Mouse (Mus musculus): ENCODE measurements around the gene Btf3.

Gene Btf3

DNA sequence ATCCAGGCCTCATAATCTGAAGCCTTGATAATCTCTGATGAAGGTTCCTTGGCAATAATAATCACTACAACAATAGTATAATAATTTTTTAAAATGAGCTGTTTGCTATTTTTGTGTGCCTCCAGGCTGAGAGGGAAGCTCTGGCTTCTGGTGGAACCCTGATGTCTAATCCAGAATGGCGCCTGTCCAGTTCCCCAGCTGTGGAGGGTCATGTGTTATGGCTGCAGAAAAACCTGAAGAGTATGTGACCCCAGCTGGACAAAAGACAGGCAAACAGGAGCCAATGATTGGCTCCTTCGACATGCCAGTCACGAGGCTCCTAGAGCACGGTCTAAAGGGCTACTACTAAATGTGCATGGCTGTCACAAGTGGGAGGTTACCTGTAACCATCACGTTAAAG is 23.7 kb upstream of the Btf3 start:
- in situ Hi-C loops (cut with MboI, MseI) = no loop called here

DNA sequence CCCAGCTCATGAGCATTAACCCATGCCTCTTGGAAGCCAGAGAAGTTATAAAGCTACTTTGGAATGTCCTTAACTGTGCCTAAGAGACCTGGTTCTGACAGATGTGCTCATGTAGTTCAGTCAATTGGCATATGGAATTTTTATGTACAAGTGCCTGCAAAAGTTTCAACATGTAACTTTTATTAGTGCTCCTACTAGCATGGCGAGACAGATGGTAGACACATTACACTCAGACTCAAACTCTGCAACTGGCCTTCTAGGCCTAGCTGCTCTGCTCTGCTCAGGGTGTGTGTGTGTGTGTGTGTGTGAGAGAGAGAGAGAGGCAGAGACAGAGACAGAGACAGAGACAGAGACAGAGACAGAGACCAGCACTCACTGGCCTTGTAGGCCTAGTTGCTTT is 19.4 kb upstream of the Btf3 start:
- in situ Hi-C loops (cut with MboI, MseI) = no loop called here

DNA sequence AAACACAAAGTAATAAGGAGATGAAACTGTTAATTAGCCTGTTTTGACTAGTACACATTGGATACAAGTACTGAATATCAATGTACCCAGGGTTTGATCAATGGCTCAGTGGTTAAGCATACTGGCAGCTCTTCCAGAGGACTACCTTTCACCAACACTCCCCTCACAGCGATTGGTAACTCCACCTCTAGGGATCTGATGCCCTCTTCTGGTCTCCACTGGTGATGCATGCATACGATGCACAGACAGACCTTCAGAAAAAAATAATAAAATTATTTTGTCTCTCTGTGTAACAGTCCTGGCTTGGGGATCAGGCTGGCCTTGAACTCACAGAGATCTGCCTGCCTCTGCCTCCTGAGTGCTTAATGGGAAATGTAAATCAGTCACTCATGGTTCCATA is 15.3 kb upstream of the Btf3 start:
- in situ Hi-C loops (cut with MboI, MseI) = no loop called here

DNA sequence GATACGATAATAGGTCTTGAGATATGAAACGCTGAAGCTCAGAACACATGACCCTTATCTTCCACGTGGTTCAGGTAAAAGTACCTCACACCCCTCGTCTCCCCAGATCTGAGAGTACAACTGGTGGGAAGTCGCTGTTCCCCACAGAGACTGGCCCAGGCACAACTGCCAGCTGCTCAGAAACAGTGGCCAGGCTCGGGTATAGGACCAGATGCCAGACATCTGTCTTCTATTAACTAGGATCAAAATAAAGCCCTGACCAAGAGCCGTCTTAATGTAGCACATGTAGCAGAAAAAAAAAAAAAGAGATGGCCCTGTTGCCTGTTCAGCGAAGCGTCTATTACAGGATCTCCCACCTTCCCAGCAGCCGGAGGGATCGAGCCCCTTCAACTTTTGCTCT is 8.2 kb upstream of the Btf3 start:
- in situ Hi-C loops (cut with MboI, MseI) = no loop called here

DNA sequence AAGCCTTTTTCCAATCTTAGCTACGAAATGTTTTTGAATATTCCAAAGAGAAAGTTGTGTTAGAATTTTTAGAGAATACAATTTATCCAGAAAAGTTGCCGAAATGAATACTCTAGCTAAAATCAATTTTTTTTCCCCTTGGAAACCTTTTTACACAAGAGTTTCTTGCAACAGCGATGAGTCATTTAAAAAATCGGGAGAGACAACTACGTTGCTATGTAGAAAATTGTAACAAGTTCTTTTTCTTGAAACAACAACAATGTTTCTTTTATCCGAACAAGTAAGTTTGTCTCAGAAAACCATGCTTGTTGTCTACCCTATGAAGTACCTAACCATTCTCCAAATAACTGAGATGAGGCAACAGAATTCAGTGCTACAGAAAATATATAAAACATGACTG is 1.1 kb upstream of the Btf3 start:
- in situ Hi-C loops (cut with MboI, MseI) = loop anchor here (10.0 kb wide), 1 partner anchor 883 kb away; no protein-coding TSS in a partner anchor

DNA sequence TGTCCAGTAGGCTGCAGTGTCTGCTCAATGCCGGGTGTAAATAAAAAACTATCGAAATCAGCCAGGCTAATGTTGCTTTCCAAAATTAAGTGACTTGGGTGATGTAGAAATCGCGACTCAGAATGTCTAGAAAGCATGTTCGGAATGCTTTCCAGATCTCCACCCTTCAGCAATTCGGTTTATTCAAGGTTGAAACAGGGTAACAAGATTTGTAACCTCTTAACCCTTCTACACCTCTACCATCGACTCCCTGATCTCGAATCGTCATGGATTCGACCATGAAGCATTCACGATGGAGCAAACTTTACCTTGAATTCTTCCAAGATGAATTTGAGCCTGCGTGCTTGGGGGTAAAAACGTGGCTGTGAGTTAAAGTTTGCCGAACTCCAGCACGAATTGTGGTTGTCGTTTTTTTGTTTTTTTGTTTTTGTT is 456 bp upstream of the Btf3 start:
- in situ Hi-C loops (cut with MboI, MseI) = loop anchor here (10.0 kb wide), 1 partner anchor 882 kb away; no protein-coding TSS in a partner anchor

DNA sequence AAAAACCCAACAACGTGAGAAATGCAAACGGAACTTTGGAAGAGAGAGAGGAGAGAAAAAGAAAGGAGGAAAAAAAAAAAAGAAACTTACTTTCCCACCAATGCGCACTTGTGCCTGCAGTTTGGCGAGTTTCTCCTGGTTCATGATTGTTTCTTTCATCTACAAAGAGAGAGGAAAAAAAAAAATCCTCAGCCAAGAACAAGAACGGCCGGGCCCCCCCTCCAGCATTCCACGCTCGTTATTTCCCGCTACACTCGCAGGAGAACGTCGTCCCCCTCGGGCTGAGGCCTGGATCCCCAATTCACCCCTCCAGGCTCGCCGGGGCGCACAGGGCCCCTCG is 696 bp downstream of the Btf3 start:
- in situ Hi-C loops (cut with MboI, MseI) = loop anchor here (10.0 kb wide), 1 partner anchor 881 kb away; no protein-coding TSS in a partner anchor

DNA sequence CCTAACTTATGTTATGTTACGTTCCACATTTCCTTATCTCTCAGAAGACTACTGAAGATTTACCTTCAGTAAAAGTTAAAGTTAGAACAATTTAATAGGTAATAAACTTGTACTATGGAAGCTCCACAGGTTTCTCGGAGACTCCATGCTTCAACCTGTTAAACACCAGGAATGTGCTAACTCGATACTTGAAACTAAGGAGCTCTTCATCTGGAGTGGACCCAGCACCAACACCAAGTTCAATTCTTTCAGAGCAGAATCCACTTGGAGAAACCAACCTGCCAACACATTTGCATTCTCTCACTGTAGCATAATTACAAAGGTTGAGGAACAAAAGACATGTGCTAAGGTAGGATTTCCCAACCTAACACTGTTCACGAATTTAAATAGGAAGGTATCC is 1.7 kb downstream of the Btf3 start:
- in situ Hi-C loops (cut with MboI, MseI) = loop anchor here (10.0 kb wide), 1 partner anchor 880 kb away; no protein-coding TSS in a partner anchor

DNA sequence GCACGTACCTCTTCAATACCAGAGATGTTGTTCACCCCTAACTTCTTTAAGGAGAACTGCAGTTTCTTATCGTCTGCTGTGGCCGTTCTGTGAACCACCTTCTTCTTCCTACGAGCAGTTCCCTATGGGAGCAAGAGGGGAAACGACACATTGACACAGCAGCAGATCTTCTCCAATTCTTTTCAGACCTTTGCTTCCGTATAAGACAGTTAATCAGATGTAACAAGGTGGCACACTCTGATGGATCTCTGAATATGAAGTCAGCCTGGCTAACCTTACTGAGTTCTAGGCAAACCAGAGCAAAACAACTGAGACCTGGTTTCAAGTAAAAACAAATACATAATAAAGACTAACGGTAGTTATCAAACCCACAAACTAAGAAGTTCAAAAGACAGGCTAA is 3.2 kb downstream of the Btf3 start:
- in situ Hi-C loops (cut with MboI, MseI) = loop anchor here (10.0 kb wide), 1 partner anchor 879 kb away; no protein-coding TSS in a partner anchor

DNA sequence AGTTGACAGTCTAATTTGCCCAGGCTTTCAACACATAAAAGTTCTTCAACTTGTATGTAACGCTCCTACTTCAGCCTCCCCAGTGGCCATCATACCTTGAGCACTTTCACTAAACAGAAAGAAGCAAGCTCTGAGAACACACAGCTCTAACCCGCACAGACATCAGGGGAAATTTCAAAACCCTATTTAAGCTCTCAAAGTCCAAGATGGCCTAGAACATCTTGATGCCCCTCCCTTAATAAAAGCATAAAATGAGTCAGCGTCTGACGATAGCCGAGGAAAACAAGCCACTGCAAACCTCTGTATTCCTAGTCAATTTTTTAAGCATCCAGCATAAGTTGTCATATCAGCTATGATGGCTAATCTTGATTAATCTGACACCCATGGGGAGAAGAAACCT is 5.2 kb downstream of the Btf3 start:
- in situ Hi-C loops (cut with MboI, MseI) = loop anchor here (10.0 kb wide), 1 partner anchor 877 kb away; no protein-coding TSS in a partner anchor

DNA sequence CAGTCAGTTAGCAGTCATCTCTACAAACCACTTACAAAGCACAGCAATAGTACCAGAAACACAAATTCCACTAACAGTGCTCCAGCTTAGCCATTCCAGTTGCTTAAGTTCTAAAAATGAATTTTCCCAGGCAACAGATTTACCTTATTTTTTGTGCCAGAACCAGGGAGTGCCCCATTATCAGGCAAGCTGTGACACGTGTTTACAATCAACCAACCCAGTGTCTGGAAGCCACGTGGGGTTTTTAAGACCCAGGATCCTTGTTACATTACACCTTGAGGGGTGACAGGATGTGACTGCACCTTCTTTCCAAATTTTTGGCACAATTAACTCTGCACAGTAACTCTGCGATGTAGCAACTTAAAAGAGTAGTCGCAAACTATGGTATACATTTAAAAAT is 8.1 kb downstream of the Btf3 start:
- in situ Hi-C loops (cut with MboI, MseI) = no loop called here

DNA sequence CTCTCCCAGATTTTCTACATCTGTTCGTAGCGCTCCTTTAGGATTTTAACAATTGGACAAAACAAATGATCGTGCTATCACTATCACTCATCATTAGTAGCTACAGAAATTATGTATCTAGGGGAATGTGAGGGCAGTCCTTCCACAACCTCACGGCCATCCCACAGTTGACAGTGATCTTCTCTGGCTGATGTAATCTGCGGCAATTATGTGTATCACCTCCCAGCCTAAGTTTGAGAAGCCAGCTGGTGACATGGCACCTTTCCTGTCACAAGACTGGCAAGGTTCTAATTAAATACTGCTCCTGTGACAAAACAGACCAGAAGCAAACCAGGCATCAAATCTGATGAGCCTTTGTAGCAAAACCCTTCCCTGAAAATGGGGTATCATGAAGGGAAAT is 8.8 kb downstream of the Btf3 start:
- in situ Hi-C loops (cut with MboI, MseI) = no loop called here

DNA sequence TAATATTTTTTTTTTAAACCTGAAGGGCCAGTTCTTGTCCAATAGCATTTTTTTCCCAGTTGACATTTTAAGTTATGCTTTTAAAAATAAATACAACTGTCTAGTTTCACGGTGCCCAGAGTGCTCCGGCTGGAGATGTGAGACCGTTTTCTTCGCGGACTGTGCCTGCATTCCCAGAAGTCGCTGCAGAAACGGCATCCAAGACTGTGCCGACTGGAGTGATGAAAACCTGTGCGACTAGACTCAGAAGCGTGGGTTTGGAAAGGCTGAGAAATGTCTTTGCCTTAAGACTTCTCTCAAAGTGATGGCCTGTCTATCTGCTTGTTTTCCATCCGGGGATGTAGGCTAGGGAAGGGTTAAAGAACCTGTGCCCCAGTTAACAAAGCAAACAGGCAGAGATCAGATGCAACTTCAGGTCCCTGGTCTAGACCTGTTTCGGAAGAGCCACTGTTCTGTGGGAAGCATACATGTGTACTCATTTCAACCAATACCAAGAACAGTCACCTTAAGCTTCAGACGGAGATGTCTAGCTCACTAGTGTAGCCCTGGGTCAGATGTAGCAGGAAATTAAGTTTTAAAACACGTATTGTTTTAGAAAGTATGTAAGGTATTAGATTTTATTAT is 9.8 kb downstream of the Btf3 start:
- in situ Hi-C loops (cut with MboI, MseI) = no loop called here

DNA sequence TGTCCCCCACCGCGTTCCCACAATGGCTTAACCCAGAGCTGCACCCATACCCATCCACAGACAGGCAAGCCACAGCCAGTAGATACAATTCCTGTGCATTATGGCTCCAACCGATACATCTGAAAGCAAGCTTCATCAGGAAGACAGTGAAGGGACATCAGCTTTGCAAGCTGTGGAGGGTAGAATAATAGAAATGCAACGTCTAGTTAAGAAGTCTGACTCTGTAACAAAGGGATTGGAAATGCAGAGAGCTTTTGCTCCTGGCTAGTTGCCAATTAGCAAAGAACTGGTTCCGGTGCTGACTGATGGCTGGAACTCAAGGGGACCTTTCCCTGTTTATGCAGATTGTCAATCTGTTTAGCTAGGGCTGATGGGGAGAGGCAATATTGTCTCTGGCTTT is 10.4 kb downstream of the Btf3 start:
- in situ Hi-C loops (cut with MboI, MseI) = no loop called here

DNA sequence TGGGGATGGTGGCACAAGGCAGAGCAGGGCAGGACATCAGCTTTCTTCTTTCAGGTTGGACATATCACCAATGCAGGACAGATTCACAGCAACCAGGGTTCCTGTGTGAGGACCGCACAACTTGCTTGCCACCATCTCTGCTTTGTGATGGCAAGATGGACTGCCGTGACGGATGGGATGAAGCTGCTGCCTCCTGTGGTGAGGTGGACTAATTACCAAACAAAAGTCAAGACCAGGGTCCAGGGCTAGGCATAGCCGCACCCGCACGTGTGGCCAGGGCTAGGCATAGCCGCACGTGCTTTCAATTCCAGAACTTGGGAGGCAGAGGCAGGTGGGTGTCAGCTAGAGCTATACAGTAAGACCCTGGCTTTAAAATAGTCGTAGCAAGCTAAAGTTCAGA is 11.5 kb downstream of the Btf3 start:
- in situ Hi-C loops (cut with MboI, MseI) = no loop called here

DNA sequence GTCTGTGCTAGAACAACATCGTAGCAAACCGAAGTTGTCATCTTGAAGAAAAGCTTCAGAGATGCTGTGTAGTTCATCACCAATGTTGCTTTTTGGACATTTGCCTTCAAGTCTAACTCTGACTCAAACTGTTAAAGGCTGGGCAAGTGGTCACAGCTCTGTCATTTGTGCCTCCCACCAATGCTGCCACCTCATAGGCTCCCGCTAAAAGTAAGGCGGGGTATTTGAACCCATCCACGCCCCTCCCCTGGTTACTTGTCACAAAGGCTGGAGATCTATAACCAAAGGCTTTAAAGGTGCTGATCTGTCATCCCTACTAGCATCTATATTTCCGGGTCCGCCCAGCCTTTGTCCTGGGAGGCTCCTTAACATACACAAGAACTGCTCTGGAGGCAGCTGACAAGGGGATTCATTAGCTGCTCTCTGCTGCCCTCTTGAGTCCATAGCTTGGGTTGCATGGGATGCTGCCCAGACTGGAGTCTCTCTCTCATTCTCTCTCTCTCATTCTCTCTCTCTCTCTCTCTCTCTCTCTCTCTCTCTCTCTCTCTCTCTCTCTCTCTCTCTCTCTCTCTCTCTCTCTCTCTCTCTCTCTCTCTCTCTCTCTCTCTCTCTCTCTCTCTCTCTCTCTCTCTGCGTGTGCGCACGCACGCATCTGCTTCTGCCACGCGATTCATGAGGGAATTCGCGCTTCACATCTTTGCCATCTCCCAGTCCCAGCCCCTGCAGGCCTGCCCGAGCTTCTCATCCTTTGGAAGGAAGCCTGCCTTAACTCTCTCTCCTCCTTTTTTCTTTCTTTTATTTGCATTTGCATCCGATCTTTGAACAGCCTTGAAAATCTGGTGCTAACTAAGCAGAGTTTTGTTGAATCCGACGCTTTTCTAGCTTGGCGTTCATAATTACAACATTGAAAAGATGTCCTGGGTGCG is 17.7 kb downstream of the Btf3 start:
- in situ Hi-C loops (cut with MboI, MseI) = no loop called here

DNA sequence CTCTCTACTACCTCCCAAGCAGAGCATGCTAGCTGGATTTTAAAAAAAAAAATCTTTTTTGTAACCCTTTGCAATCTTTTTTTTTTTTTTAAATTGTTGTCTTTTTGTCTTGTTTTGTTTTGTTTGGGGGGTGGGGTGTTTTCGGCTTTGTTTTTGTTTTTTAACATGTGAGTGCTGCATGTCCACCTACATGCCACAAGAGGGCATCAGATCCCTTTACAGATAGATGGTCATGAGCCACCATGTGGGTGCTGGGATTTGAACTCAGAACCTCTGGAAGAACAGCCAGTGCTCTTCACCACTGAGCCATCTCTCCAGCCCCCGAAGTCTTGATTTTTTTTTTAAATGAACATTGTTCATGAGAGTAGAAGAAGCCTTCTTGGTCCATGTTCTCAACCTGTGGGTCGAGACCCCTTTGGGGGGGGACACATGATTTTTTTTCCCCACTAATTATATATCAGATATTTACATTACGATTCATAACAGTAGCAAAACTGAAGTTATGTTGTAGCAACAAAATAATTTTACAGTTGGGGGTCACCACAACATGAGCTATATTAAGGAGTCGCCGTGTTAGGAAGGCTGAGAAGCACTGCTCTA is 18.8 kb downstream of the Btf3 start:
- in situ Hi-C loops (cut with MboI, MseI) = no loop called here

DNA sequence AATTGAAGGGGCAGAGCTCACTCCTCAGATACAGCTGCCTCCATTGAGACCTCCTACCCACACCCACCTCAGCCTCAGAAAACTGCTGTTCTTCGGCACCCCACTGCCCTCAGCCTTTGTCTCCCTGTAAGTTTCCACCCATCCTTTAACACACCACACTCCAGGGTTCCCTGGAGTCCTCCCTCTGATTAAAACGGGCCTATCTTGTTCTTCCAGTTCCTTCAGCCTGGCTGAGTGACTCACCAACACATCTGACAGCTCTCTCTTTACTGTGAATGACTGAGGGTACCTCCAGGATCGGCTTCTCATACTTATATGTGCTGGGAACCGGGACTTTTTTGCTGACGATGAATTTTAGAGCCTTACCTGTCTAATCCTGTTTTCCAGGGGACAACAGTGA is 20.7 kb downstream of the Btf3 start:
- in situ Hi-C loops (cut with MboI, MseI) = no loop called here

DNA sequence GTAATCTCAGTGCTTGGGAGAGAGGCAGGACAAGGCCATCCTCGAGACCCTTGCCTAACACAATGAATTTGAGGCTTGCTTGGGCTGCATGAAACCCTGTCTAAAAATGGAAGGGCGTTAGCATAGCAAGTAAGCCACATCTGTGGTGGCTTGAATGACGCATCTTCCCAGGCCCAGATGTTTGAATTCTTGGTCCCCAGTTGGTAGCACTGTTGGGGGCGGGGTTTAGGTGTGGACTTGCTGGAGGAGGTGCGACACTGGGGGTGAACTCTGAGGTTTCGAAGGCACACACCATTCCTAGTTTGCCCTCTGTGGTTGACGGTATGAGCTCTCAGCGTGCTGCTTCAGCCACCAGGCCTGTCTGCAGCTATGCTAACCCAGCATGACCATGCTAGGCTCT is 25.1 kb downstream of the Btf3 start:
- in situ Hi-C loops (cut with MboI, MseI) = no loop called here

DNA sequence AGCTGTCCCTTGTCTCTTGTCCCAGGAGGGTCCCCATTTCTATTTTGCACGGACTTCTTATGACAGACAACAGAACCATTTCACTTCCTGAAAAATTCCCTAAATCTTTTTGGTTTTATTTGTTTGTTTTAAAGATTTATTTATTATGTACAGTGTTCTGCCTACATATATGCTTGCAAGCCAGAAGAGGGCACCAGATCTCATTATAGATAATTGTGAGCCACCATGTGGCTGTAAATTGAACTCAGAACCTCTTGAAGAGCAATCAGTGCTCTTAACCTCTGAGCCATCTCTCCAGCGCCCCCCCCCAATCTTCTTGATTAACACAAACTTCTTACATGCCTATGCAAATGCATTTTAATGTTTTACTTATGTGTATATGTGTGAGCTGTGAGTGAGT is 26.1 kb downstream of the Btf3 start:
- in situ Hi-C loops (cut with MboI, MseI) = no loop called here

DNA sequence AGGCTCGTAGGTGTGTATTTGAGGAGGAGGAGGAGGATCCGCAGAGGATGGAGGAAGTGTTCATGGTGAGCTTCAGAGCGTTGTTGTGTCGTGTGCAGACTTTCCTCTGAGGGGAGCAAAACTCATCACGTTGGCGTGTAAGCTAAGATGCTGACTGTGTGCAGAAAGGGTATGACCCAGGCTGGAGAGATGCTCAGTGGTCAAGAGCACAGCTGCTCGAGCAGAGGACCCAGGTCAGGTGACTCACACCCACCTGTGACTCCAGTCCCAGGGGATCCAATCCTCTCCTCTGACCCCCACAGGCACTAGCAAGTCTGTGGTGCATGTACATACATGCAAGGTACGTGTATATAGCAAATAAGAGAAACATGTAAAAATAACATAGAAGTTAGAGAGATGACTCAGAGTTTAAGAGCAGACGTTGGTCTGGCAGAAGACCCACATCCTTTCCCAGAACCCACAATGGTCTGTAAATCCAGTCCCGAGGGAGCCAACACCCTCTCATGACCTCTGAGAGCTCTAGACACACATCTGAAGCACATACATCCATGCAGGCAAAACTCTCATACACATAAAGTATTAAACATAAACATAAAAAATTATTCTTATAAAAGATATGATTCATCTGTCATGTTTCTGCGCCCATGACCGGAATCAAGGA is 35.7 kb downstream of the Btf3 start:
- in situ Hi-C loops (cut with MboI, MseI) = no loop called here

DNA sequence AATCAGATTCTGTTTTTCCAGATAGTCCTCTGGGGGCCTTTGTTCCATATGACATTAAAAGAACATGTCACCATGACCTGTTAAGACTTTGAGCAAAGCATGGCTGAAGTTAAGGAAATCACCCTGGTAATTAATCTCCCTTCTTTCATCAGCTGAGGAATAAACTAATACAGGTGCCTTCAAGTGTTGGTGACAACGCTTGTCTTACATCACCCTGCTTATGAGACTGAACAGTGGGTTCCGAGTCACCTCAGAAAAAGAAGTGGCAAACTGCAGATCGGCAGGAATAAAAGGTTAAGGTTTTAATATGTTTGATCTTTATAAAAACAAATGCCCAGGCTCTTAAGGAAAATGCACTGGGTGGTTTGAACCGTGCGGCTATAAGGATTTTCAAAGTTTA is 37.1 kb downstream of the Btf3 start, which contains the start of gene Gm21976:
Gene Gm21976, plus strand, starts transcription at position 202 of the 400 bp plus-strand sequence.
- in situ Hi-C loops (cut with MboI, MseI) = no loop called here

Measured in T-helper 2 cell (primary cell).